ENCODE assay signal across 32 mouse cellular contexts in the genomic region with DNA sequence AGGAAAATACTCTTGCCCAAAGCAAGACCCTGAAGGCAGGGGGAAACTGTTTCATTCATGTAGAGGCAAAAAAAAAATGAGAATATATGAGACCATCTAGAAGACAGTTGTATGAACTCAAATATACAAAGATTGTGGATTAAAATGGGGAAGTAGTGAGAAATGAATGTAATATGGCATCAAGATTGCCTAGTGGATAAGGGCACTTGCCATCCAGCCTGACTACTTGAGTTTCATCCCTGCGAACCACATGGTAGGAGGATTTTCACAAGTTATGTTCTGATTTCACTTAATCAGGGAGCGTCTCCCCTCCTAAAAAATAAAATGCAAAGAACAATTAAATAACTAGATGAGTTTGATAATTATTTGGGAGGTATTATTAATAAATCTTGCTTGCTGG.
"Had no signal": no experiment of that assay in that cellular context is flagged by ENCODE, and none has a peak within 500 bp of the region (broad histone marks: within the 10 kb centered on the region; RNA-seq: fewer than 3 reads in every experiment).

No protein-coding gene starts in this region.

- H3K9ac ChIP-seq: limb, embryonic 12.5 days; limb, embryonic 13.5 days; limb, embryonic 15.5 days; liver, embryonic 12.5 days; liver, embryonic 13.5 days; liver, embryonic 14.5 days; liver, embryonic 15.5 days; liver, postnatal 0 days; lung, embryonic 14.5 days; lung, embryonic 15.5 days; midbrain, embryonic 12.5 days; midbrain, embryonic 13.5 days; midbrain, embryonic 15.5 days; neural tube, embryonic 12.5 days had no signal

- H3K4me2 ChIP-seq: limb, embryonic 12.5 days; limb, embryonic 13.5 days; limb, embryonic 15.5 days; liver, embryonic 11.5 days; liver, embryonic 12.5 days; liver, embryonic 13.5 days; liver, embryonic 15.5 days; lung, embryonic 14.5 days; lung, embryonic 15.5 days; midbrain, embryonic 11.5 days; midbrain, embryonic 12.5 days; midbrain, embryonic 13.5 days; midbrain, embryonic 15.5 days; neural tube, embryonic 12.5 days had no signal

- DNase-seq: left cerebral cortex, postnatal 4 days; liver; liver, embryonic 13.5 days; liver, postnatal 0 days; lung, adult 18-20 months; lung, adult 2 months; lung, embryonic 14.5 days; lung, postnatal 10 days; lung, postnatal 14 days; lung, postnatal 36 days; lung, postnatal 4 days; midbrain, embryonic 14.5 days had no signal

- H3K27me3 ChIP-seq: liver, embryonic 12.5 days; liver, embryonic 15.5 days; lung, embryonic 15.5 days; midbrain, embryonic 15.5 days; neural tube, embryonic 12.5 days had no signal

- H3K4me1 ChIP-seq: limb, embryonic 10.5 days; limb, embryonic 12.5 days; limb, embryonic 13.5 days; limb, embryonic 15.5 days; liver, embryonic 12.5 days; liver, embryonic 13.5 days; liver, embryonic 15.5 days; lung, embryonic 15.5 days; midbrain, embryonic 10.5 days; midbrain, embryonic 12.5 days; midbrain, embryonic 13.5 days; midbrain, embryonic 15.5 days; neural tube, embryonic 12.5 days had no signal

- H3K27ac ChIP-seq: limb, embryonic 10.5 days; limb, embryonic 12.5 days; limb, embryonic 13.5 days; limb, embryonic 15.5 days; liver, embryonic 12.5 days; liver, embryonic 13.5 days; liver, embryonic 14.5 days; liver, embryonic 15.5 days; lung, embryonic 15.5 days; macrophage; midbrain, embryonic 10.5 days; midbrain, embryonic 12.5 days; midbrain, embryonic 13.5 days; midbrain, embryonic 15.5 days; neural tube, embryonic 12.5 days had no signal

- H3K9me3 ChIP-seq: limb, embryonic 10.5 days; limb, embryonic 12.5 days; limb, embryonic 13.5 days; limb, embryonic 15.5 days; liver, embryonic 12.5 days; liver, embryonic 13.5 days; liver, embryonic 15.5 days; lung, embryonic 15.5 days; megakaryocyte, embryonic 14.5 days; midbrain, embryonic 10.5 days; midbrain, embryonic 12.5 days; midbrain, embryonic 13.5 days; midbrain, embryonic 15.5 days; neural tube, embryonic 12.5 days had no signal

- H3K36me3 ChIP-seq: limb, embryonic 10.5 days; limb, embryonic 12.5 days; limb, embryonic 13.5 days; limb, embryonic 15.5 days; liver, embryonic 12.5 days; liver, embryonic 13.5 days; liver, embryonic 15.5 days; lung, embryonic 15.5 days; midbrain, embryonic 10.5 days; midbrain, embryonic 12.5 days; midbrain, embryonic 13.5 days; midbrain, embryonic 15.5 days; neural tube, embryonic 12.5 days had no signal

- H3K4me3 ChIP-seq: limb, embryonic 10.5 days; limb, embryonic 12.5 days; limb, embryonic 13.5 days; limb, embryonic 15.5 days; liver, embryonic 12.5 days; liver, embryonic 13.5 days; liver, embryonic 15.5 days; lung, embryonic 15.5 days; megakaryocyte, embryonic 14.5 days; midbrain, embryonic 10.5 days; midbrain, embryonic 12.5 days; midbrain, embryonic 13.5 days; midbrain, embryonic 15.5 days; myocyte; neural tube, embryonic 12.5 days had no signal

- ATAC-seq: liver, embryonic 12.5 days; liver, postnatal 0 days; lung, postnatal 0 days; midbrain, embryonic 13.5 days; midbrain, embryonic 15.5 days; midbrain, embryonic 16.5 days had no signal
